Mouse (Mus musculus) fat pad, adult 2 months (tissue): ENCODE data around the gene Por.

Experiments
- DNase-seq: peaks from one replicate; pipeline ENCODE4 v3.0.0-alpha.2; 2011; ENCODE audit warnings: low read depth, low spot score; ENCODE audit errors: extremely low read depth

The Por gene

DNA sequence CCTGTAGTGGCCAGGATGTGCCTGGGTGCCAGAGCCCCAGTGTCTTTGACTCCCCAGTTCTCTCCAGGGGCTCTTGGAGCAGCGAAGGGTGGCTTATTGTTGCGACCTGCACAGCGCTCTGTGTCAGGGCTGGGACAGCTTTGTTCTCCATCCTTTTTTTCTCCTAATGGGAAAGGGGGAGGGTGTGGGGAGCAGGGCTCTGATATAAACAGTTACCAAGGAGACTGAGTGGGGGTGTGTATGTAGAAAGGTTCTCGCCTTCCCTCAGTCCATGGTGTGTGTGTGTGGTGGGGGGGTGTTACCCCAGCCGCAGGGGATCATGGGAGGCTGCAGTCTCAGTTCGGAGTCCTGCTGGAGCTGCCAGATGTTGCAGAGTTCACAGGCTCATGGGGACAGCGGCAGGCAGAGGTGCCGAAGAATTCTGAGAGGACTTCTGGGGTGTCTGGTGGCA lies 55.6 kb downstream of the Por start:
- DNase-seq: no peak

DNA sequence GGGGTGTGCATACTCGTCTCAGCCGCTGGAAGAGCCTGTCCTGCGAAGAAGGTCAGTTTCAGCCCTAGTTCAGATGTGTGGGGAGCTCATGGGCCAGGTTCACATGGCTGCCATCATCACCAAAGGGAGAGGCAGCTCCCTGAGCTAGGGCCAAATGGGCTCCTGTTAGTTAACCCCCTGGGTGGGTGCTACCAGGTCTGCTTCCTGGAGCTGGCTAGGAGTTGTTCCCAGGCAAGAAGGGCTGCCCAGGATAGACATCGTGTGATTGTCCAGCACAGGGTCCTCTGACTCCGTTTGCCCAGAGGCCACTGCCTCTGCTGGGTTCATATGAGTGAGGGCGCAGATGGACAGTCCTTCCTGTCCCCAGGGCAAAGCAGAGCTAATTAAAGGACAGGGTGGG lies 56.2 kb downstream of the Por start:
- no peak for DNase-seq

DNA sequence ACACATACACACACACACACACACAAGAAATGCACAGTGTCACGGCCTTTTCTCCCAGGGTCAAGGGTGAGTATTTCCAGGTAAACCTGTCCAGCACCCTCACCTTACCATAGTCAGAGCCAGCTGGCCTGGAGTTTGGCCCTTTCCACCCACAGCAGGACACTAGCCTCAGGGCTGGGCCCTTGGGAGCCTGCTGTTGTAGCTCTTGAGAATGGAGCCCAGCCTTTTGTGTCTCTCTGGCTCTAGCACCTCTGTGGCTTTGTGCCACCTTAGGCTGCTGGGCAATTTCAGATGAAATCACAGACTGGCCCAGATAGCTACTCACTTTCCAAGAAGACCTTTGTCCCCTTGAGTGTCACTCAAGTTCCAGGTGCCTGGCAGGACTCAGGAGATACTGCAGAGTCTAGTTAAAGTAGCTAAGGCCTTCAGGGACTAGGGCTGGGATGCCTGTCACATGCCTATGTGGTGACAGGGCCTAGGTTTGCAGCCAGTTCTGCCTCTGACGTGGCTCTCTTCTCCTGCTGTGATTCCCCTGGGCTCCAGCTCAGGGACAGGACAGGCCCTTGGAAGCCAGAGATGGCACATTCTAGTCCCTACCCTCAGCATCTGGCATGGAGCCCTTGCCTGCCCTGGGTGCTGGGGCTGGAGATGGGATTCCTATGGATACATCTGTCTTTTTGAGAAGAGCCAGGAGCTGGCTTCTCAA lies 57.0 kb downstream of the Por start:
- no peak for DNase-seq

DNA sequence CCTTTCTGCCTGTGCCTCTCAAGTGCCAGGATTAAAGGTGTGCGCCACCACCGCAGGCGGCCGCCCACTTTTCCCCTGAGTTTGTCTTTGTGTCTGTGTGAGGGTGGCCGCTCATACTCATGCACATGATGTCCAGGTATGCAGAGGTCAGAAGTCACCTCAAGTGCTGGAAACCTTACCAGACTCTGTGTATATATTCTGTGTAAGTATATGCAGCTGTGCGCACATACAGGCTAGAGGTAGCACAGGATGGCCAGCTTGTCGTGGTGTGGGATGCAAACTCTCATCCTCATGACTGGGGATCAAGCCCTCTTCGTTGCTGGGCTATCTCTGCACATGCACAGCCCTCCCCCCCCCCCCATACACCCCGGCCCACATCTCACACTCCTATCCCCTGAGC lies 58.0 kb downstream of the Por start:
- no peak for DNase-seq

DNA sequence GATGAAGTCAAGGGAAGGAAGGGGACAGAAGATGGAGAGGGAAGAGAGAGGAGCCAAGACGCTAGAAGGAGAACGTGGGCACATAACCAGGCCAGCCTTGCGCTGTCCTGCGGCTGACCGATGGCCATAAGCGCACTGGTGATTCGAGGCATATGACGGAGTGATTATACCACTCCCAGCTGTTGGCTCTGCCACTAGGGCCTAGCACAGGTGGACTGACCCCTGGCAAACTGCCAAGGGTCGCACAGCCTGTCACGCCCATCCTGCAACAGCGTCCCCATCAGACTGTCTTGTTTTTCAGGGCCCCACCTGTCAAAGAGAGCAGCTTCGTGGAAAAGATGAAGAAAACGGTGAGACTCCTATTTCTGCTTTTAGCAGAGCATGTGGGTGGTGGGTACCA lies 58.5 kb downstream of the Por start:
- no peak for DNase-seq

DNA sequence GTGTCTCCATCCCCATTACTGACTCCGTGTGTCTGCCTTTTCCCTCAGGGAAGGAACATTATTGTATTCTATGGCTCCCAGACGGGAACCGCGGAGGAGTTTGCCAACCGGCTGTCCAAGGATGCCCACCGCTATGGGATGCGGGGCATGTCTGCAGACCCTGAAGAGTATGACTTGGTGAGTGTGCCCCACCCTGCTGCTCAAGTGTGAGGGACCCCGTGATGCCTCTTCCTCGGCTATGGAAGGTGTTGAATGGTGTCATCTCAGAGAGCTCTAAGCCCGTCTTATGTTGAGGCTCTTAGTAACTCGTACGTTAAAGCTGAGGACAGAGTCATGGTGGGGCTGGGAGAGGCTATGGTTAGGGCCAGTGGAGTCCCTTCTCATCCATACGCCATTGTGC lies 59.5 kb downstream of the Por start:
- no peak for DNase-seq

GRCm38 (mm10) chr5:135730278-135730677 lies 60.4 kb downstream of the Por start:
- no peak for DNase-seq

GRCm38 (mm10) chr5:135730916-135731315 lies 61.1 kb downstream of the Por start:
- no peak for DNase-seq

DNA sequence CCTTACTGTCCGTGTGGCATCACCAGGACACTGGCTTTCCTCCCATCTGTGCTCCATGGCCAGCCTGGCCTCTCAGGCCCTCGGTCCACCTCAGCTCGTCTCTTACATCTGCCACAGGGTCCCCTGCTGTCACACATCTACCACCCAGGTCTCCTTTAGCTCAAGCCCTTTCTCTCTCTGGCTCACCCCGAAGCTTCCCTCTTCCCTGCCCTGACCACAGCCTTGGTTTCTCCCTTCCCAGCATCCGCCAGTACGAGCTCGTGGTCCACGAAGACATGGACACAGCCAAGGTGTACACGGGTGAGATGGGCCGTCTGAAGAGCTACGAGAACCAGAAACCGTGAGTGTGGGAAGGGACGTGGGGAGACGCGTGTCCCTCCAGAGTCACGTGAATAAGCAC lies 61.5 kb downstream of the Por start:
- DNase-seq: no peak

- no peak for DNase-seq
Measured at GRCm38 (mm10) chr5:135733071-135733470, 63.2 kb downstream of the Por start.

DNA sequence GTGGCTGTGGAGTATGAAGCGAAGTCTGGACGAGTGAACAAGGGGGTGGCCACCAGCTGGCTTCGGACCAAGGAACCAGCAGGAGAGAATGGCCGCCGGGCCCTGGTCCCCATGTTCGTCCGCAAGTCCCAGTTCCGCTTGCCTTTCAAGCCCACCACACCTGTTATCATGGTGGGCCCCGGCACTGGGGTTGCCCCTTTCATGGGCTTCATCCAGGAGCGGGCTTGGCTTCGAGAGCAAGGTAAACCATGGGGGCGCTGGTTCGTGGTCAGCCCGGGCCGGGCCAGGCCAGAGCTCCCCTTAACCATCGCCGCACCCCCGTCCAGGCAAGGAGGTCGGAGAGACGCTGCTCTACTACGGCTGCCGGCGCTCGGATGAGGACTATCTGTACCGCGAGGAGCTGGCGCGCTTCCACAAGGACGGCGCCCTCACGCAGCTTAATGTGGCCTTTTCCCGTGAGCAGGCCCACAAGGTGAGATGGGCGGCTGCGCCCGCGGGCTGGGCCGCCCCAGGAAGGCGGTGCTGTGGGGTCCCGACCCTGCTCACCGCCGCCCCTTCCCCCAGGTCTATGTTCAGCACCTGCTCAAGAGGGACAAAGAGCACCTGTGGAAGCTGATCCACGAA lies 64.3 kb downstream of the Por start:
- no peak for DNase-seq

DNA sequence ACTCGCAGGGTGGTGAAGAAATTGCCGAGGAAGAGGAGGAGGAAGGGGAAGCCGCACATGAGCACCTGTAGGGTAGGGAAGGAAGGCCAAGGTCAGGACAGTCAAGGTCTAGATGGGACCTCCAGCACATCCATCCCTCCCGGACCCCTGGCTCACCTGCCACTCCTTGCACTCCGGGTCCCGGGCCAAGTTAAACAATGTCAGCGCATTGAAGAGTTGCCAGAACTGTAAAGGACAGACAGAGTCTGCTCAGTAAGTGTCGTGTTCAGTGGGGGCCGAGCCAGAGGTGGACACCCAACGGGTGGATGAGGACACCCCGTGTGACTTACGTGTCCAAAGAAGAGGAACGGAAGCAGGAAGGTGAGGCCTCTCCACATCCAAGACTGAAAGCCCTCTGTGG lies 65.9 kb downstream of the Por start:
- no peak for DNase-seq

DNA sequence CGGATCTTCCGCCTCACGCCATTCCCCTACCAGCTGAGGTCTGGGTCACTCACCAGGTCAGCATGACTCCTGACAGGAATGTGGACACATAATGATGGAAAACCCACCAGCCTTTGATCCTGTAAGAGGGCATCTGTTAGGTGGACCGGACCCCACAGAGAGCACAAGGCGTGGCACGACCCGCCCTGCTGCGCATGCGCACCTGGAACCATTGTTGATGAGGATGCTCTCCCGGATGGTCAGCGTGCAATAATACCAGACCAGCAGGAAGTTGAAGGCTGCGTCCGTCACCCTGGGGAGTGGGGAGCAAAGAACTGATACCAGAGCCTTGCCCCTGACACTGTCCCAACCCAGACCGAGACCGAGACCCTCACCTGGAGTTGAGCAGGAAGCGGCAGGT lies 66.7 kb downstream of the Por start:
- no peak for DNase-seq

- DNase-seq: no peak
Measured at GRCm38 (mm10) chr5:135737154-135737553, 67.3 kb downstream of the Por start.

GRCm38 (mm10) chr5:135738266-135738665 lies 68.4 kb downstream of the Por start:
- no peak for DNase-seq

- DNase-seq: no peak
Measured at GRCm38 (mm10) chr5:135742156-135742555, 72.3 kb downstream of the Por start.

DNA sequence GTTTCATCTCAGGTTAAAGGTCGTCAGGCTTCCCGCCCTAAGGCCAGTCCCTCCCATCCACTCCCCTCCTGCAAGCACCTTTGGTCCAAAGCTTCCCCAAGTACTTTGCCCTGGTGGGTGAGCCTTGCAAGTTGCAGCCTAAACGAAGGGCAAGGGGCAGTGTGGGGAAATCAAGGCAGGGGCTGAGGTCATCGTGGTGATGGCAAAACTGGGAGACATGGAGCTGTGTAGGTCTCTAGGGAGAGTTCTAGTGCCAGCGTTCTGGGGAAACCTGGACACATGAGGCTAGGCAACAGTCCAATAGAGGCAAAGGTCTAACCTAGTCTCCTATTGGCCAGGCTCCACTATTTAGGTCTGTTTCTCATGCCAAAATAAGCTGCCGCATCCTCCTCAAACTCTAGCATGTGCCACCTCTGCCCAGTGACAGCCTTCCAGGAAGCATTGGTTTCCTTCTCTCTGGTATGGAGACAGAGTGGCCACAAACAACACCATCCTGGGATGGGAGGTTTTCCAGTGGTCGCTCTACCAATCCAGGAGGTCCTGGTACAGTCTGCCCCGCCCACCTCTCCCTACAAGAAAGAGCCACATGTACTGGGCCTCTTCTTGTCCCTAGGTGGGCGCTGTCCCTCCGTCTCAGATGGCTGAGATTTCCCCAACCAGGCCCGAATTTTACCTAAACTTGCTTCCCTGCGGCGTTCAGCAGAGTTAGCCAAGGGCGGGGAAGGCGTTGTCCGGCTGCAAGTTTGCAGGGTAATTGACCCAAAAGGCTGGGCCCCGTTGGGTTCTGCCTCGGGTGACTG lies 73.3 kb downstream of the Por start:
- no peak for DNase-seq

- no peak for DNase-seq
Measured at GRCm38 (mm10) chr5:135743741-135744609, 74.1 kb downstream of the Por start, which contains the start of gene Tmem120a. Gene Tmem120a, minus strand, starts transcription at chr5:135744448.

DNA sequence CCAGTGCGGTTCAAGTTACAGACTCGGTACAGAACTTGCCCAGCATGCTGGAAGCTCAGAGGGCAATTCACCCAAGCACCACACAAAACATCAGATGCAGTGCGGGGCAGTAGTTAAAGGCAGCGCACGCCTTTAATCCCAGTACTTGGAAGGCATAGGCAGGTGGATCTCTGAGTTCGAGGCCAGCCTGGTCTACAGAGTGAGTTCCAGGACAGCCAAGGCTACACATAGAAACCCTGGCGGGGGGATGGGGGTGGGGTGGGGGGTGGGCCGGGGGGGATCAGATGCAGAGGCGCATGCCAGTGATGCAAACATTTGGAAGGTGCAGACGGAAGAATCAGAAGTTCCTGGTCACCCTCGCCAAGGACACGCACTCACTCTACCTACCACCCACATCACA lies 74.9 kb downstream of the Por start:
- no peak for DNase-seq

DNA sequence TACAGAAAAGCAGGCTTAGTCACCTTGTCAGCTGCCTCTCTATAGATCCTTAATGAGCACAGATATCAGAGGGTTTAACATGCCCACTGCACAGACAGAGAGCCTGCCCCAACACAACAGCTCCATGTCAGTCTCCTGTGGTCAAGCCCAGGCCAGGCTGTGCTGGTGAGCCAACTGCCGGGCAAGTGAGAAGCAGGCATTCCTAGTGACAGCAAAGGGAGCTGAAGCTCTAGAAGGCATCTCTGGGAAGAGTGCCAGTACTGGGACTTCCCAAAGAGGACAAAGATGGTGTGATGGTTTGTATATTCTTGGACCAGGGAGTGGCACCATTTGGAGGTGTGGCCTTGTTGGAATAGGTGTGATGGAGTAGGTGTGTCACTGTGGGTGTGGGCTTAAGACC lies 81.2 kb downstream of the Por start:
- DNase-seq: no peak

DNA sequence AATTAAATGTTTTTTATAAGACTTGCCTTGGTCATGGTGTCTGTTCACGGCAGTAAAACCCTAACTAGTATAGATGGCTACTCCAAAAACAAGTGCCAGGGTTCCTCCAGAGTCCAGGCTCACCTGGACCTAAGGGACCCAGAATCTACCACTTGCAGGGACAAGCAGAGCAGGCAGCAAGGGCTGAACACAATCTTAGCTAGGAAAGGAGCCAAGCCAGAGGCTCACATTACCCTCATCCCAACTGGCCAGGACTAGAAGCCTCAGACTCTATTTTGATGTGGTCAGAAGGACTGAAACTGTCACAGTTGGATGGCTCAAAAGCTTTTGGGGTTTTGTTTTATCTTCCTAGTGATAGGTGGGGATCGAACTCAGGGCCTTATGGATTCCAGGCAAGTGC lies 81.8 kb downstream of the Por start:
- no peak for DNase-seq
